Mouse (Mus musculus): ENCODE measurements at regions not wholly inside any gene's neighbourhood (a gene's known extent, or its start where the extent isn't known, plus 50 kb on each side); places are given as distances from the start of the nearest gene placed in this dataset.

DNA sequence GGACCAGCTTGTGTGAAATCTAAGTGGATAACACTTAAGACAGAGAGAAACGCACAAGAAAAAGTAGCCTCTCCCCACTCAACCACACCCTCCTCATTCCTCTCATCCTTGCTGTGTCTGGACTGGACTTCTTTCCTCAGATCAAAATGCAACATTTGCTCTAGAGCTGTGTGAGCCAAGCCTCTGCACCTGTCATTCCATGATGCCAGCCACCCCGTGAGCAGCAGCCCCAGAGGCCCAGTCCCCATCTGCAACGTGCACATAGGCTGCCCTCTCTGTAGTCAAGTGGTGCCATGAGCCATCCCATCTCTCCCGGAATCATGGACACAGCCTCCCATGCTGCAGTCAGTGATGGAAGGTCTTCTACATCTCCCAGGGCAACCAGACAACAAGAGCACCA lies 55.1 kb upstream of the Gpc1 start:
- no peak for DNase-seq (ENCODE audit: low spot score in 2 of 2)

DNA sequence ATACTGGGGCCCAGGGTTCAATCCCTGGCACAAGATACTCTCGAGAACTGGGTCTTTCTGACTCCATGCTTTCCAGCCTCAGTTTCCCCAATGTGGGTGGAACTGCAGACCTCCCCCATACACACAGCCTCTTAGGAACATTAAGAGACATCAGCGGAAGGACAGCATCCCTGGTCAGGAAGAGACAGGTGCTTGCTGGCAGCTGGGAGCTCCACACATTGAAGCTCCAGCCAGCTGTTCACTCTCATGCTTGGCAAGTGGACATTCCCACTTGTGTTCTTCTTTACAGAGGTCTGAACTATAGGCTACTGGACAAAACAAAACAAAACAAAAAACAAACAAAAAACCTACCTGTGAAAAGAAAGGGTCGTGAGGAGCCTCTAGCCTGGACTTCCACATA lies 55.5 kb upstream of the Gpc1 start:
- DNase-seq (ENCODE audit: low spot score in 2 of 2) = no peak

DNA sequence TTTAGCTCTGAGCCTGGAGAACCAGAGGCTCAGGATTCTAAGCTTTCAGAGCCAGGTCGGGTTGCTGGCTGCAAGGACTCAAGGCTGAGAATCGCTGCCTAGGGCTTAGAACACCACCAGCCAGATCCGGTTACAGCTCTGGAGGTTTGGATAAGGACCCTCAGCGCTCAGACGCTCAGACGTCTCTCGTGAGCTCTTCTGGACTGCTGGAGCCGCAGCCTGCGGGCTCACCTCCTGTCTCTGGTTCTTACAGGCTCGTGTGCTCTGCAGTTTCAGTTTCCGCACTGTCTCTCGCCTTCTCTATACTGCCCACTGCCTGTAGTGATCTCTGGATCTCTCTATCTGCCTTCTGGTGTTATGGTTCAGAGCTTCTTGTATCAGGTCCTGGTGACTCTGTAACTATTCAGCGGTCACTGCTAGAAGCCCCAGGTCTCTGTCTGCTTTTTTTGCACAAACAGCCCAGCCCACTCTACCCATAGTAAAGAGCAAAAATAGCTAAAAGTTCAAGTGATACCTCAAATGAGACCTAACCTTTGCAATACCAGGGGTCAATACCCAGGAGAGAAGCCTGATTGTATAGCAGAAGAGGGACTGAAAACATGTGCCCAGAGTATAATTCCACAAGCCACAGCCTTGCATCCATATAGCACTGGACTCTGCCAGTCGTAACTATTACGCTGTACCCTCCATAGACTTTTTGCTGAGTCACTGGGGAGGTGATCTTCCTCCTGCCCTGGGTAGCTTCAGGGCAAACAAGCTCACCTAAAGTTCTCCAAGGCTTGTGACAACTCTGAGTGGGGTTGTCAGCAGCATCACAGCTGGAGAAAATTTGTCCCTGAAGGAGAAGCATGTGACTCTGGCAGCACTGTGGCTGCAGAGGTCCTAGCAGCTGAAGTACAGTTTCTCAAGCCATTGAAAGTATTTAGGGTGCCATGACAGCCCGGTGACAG lies 56.4 kb upstream of the Gpc1 start:
- DNase-seq (ENCODE audit: low spot score in 2 of 2) = no peak

DNA sequence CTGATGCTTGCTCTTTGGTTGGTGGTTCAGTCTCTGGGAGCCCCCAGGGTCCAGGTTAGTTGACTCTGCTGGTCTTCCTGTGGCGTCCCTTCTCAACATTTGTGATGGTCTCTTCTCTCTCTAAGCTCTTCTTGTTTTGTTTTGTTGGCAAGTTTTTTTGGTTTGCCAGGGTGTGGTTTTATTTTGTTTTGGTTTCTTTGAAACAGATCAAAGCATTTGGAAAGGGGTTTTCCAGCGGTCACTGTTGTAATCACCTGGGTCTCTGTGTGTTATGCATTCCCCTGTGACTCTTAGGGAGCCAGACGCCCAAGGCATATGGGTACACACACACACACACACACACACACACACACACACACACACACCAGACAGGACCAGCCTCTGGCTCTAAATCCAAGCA lies 57.4 kb upstream of the Gpc1 start:
- DNase-seq (ENCODE audit: low spot score in 2 of 2) = no peak

DNA sequence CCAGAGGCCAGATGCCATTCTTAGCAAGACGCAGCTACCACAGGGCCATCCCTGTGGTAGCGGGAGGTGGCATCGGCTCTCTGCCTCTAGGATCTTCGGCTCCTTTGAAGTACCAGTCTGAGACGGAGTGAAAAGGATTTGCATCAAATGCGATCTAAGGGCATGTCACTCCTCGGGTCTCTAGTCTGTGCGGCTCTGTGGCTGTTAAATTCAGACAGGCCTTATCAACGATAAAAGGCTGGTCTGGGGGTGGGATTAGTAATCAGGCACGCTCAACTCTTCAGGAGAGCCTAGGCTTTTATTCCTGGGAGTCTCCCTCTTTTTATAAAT lies 58.7 kb upstream of the Gpc1 start:
- DNase-seq (ENCODE audit: low spot score in 2 of 2) = no peak

DNA sequence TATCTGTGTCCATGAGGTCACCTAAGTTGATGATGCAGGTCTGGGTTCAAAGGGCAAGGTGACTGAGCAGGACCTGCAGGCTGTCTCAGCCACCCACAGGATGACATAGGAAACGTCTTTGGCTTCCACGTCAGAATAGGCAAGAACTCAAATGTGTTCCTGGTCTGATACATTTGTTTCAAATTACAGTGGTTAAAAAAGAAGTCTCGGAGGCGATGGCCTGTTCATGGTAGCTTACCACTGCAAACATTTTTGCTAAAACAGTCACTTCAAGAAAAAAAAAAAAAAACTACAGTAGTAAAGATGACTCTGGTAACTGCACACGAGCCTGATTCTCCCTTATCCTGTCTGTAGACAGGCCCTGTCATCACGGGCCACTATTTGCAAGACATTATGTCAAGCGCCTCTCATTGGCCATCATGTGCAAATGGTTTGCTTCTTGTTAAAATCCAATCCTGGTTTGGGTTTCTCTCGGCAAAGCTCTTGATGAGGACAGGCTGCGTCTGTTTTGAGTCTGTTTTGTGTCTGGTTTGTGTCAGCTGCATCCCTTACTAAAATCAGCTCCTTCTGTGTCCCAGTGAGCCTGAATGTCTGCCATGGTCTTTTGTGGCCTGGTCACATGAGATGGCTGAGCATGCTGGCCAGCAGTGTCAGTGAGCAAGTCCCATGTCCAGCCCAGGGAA lies 59.2 kb upstream of the Gpc1 start:
- no peak for DNase-seq (ENCODE audit: low spot score in 2 of 2)

DNA sequence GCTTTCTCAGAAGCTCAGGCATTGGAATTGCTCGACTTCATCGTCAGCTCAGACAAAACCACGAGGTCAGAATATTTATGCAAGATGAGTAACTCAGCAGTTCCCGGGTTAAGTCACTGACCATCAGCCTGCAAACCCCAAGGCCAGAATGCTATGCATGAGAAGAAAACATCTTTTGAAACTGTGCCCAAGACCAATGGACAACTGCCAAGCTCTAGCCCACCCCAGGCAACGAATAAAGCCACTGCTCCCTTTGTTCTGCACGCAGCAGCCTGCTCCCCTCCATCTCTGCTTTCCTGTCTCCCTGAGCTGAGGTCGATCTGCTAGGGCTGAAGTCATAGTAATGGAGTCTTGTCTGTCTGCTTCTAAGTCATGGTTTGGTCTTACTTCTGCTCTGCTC lies 61.7 kb upstream of the Gpc1 start:
- no peak for DNase-seq (ENCODE audit: low spot score in 2 of 2)

DNA sequence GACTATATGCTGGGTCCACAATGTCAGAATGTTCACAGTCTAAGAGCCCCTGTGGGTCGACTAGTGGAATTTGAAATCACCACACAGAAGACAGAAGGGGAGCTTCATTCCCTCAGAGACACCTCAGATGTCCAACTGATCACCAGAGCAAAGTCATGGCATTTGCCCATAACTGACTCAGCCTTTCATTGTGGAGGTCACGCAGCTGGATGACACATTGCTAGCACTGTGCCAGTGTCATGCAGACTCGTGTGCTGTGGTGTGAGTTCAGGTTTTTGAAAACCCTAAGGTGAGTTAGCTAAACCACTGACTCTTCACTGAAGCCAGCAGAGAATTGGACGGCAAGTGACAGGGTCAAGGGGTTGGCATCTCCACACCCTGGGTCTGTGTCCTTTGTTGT lies 62.3 kb upstream of the Gpc1 start:
- no peak for DNase-seq (ENCODE audit: low spot score in 2 of 2)

DNA sequence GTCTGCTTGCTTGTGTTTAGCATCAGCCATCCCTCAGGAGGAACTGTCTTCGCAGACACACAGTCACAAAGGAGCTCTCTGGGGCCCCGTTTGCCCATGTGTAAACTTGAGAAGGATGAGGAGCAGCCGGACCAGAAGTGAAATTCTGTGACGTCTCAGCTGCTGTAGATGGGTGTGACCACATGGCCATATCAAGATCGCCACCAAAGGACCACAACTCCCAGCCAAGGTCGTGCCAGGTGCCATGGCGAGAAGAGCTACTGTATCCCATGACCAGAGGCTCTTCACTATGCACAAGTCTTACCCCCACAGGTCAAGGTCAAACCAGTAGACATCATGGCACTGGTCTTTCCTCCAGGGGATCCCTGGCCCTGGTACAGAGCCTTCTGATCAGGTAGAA lies 64.9 kb upstream of the Gpc1 start:
- no peak for DNase-seq (ENCODE audit: low spot score in 2 of 2)

DNA sequence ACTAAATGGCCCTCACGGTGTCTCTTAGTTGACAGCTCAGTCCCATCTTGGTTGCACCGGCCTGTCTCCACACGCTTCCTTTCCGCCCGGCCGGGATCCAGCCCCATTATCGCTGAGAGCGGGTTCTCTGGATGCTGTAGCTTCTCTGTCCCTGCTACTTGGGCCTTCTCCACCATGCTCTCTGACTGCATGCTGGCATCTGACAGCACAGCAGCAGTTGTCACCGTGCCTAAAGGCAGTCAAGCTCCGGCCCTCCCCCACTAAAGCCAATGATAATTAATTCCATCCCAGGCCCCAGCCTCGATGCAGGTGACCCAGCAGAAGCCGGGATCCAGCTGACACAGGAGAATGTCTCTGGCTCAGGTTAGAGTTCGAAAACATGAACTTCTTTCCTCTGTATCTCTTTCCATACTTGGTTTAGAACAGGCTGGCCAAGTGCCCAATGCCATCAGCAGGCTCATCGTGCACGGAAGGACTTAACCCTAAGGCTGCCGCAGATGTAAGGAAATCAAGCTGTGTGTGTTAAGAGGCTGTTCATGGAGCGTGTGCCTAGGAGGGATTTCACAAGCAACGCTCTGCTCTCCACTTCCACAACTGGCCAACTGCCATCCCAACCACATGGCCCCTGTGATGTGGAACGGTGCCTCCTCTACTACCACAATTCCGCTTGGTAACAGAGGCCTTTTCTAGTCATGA lies 76.5 kb upstream of the Gpc1 start:
- no peak for DNase-seq (ENCODE audit: low spot score in 2 of 2)

DNA sequence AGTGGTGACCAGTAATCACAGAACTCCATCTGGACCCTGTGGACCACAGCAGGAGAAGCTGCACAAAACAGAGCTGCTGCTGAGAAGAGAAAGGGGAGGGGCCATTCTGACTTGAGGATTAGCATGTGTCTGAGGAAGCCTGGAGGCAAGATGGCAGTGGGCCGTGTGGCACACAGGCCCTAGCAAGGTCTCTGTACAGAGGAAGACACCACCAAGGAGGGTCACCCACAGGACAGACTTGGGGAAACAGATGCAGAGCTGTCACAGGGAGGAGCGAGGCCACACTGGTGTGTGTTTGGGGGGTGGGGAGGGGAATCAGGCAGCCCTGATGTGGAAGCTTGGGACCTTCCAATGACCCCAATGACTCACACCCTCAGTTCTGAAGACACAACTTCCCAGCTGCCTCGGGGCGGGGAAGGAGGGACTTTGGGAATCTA lies 79.7 kb upstream of the Gpc1 start:
- no peak for DNase-seq (ENCODE audit: low spot score in 2 of 2)

DNA sequence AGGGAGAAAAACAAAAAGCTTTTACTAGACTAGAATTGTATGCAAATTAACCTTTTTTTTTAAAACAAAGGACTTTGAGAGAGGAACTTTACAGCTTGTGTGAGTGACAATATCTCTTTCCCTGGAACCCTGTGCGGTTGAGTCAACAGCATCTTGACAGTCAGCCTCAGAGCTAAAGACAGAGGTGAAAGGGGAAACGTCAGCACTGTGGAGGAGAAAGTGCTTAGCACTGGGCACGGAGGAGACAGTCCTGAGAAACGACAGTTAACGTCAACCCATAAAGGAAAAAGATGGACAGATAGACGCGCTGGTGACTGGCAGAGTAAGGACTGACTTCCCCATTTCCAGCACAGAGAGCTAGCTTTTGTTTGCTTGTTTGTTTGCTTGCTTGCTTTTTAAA lies 82.0 kb upstream of the Gpc1 start:
- no peak for DNase-seq (ENCODE audit: low spot score in 2 of 2)

DNA sequence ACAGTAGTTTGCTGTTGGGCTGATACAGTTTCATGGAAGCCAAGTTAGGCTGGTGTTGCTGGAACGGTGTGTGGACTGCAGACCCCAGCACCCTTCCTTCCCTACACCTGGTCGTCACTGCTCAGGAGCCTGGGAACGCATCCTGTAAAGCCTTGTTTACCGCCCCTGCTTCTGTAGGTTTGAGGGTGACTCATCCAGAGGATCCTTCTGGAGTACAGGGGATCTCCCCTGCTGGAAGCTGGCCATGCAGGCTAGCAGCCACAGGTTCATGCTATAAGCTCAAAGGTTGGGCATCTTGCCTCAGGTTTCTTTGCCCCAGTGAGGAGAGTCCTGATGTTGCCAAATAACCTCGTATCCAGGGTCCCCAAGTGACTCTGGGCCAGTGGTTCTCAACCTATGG lies 86.2 kb upstream of the Gpc1 start:
- no peak for DNase-seq (ENCODE audit: low spot score in 2 of 2)

DNA sequence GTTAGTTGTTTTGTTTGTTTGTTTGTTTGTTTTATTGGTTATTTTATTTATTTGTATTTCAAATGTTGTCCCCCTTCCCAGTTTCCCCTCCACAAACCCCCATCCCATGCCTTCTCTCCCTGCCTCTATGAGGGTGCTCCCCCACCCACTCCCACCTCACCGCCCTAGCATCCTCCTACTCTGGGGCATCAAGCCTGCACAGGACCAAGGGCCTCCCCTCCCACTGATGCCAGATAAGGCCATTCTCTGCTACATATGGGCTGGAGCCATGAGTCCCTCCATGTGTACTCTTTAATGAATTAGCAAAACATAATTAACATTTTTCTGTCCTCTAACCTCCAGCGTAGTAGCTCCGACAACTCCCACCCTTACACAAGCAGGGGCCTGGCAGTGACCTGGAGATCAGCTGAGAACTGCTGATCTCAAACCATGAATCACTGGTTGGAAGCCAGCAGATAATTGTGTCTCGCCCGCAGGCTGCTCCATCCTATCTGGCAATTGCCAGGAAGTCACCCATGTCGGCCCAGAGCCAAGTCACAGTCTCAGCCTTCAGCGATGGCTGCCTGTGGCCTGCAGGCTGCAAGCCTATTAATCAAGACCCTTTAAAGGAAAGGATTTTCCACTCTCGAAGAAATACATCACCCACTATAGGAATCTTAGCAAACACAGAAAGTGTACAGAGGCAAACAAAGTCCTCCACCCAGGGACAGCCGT lies 86.8 kb upstream of the Gpc1 start:
- peak in 1 of 2 experiments; percentile 14 for DNase-seq (ENCODE audit: low spot score in 2 of 2)

DNA sequence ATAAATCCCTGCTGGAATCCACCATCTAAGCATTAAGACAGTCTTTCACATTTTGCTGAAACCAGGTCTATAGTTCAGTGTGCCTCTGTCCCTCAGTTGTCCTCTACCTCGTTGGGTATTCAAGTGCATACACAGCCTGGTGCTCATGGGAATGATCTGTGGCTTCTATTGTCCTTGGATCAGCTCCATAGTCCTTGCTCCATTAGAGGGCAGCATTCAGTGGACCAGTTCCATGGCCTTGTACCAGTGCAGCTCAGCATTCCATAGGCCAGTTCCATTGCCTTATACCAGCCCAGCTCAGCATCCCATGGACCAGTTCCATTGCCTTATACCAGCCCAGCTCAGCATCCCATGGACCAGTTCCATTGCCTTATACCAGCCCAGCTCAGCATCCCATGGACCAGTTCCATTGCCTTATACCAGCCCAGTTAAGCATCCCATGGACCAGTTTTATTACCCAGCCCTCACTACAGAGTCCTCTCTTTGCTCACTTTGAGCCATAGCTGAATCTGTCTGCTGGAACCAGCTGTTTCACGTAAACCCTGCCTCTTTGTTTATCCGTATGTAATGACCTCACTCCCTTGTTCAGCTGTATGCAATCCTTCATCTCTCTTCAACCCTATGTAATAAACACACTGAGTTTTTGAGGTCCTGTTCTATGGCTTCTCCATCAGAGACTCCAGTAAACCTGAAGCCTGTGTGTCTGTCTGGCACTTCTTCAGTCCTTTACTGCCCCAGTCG lies 88.4 kb upstream of the Gpc1 start:
- no peak for DNase-seq (ENCODE audit: low spot score in 2 of 2)

DNA sequence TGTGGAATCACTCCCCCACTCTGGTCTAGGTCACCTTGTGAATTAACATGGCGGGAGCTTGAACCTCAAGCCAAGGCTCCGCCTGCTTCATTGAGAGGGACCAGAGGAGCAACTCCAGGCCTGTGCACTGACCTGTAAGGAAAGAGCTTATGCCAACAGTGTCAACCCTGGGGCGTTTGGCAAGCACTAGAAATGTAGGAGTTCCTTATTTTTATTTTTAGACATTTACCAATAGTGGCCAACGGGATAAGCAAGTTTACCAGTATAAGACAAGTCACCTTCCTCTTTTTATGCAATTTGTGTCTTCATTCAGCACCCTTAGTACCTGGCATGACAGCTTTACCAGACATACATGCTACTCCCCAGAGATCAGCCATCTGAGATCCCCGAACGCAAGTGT lies 89.1 kb upstream of the Gpc1 start:
- DNase-seq (ENCODE audit: low spot score in 2 of 2) = no peak

DNA sequence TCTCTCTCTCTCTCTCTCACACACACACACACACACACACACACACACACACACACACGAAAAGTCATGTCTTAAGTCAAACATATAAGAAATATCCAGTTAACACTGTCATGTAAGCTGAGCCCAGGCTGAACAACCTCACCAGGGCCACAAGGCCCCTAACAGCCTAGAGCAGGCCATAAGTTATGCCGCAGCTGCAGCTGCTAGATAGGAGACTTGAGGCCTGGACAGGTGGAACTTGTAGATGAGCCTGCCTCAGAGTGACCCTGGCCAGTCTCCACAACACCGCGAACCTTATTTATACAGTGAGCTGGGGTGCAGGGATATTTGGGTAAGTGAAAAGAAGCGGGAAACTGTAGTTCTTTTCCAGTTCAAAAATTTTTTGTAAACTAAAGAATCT lies 90.4 kb upstream of the Gpc1 start:
- no peak for DNase-seq (ENCODE audit: low spot score in 2 of 2)

DNA sequence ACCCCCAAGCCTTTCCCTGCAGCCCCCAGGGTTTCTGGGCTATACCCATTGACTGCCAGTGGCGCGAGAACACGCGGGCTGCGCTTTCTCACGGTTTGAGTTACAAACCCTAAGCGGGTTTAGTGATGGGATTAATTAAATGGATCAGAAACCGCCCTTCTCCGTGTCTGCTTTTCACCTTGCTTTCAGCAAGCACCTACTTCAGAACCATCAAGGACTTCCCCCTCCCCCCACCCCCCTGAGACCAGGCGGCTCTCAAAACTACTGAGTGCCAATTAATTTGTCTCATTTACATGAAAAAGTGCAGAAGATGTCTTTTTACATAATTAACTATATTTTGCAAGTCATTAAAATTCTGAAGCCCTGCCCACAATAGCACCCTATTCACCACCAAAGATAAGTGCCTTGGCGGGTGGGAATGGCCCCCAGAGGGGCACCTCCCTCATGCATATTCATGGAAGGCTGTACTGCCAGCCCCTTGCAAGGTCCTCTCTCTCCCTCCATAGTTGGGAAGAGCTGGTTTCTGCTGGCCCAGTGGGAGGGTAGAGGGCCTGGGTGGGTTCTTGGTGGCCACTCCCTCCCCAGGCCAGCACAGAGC lies 89.1 kb upstream of the Otos start:
- no peak for DNase-seq (ENCODE audit: low spot score in 2 of 2)

DNA sequence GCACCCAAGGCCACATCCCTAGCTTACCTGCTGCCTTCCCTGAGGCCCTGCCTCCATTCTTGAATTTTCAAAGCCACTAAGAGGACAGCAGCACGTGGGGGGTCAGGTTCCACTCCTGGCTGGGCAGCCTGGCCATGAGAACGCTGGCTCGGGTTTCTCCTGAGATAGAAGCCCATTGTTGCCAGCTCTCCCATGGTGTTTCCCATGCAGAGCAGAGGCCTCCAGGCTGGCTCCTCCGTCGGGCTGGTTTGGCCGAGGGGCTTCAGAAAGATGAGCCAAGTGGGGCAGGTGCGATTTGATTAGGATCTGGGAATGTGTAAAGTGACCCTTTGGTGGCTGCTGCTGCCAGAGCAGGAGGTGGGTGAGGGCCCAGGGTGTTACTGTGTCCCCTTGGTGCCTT lies 87.8 kb upstream of the Otos start:
- no peak for DNase-seq (ENCODE audit: low spot score in 2 of 2)

DNA sequence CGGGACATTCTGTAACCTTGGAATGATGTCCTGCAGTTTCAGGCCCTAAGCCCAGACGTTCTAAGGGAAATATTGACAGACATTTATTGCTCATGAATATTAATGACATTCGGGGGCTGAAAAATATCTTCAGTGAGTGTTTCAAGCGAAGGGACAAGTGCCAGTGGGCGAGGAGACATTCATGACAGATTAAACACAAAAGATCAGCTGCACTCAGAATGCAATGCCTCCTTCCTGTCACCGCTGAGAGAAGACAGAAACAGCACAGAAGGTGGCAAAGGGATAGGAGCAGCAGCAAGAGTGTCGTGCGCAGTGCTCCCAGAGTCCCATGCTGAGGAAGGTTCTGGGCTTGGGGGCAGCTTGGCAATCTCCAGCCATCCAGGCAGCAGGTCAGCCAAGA lies 85.1 kb upstream of the Otos start:
- DNase-seq (ENCODE audit: low spot score in 2 of 2) = no peak
